Mouse (Mus musculus) megakaryocyte-erythroid progenitor cell, adult 5 weeks (primary cell): ENCODE measurements around the gene Cryzl1. TPM values are rescaled to one million over a fixed set of nuclear protein-coding genes. Genes with fewer than 3 reads are reported as not detected.

ENCODE experiments used
- polyA plus RNA-seq: library from polyadenylated mRNA; stranded (reverse); fragments of >175 nt; gene quantifications from 2 replicates; pipeline ENCODE4 v1.2.3, GENCODE M21; 2012

The Cryzl1 gene
- polyA plus RNA-seq = 3.3 and 4.7 TPM in 2 replicates

DNA sequence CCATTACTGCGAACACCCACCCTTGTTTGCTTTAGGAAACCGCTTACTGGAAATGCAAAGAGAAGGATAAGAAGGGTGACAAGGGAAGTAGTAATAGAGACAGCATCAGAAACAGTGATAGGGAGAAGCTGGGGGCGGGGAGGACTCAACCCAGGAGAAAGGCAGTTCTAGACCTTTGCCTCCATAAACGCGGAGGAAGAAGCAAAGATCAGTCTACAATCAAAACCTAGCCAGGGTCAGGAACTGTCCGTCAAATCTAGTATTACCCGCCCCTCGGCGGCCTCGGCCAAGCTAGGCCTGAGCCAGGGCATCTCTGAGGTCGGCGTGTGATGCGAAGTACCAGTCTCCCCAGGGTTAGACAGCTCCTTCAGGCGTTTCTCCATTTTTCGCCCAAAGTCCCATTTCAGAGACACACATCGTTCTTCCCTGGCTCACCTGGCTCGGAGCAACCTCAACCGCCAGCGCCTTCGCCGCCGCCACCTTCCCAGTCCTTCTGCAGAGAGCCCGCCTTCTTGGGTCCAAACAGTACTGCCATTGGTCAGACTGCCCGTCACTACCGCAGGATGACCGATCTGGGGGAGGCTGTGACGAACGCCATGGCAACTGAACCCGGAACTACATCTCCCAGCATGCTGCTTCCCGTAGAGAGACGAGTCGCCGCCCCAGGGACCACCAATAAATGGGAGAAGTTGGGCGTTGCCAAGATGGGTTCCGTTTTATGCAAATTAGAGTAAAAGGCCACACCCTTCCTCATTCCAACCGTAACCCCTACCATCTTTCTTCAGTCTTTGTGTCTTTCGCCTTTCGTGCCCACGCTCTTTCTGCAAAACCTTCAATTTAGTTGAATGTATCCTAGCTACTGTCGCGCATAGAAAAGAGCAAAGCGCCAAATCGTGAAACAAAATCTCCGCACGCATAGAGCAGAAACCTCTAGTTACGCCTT, at the start of gene Cryzl1:
Gene Cryzl1, minus strand, starts transcription at position 853 of the 943 bp plus-strand sequence.

DNA sequence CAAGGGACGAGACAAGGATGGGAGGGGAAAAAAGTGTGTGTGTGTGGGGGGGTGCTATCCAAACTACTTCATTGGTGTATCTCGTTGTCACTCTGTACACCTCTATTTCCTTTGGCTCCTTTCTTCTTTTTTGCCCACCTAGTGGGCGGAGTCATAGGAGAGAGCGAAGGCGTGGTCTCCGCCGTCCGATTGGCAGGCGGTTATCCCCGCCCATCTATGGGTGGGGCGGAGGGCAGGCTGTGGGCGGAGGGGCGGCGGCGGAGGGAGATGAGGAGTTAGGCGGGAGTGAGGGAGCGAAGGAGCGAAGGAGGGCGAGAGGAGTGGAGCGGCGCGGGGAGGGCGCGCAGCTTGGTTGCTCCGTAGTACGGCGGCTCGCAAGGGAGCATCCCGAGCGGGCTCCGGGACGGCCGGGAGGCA, 299 bp upstream of the Cryzl1 start, which contains the start of gene Itsn1:
Gene Itsn1, plus strand, starts transcription at position 216 of the 417 bp plus-strand sequence.

DNA sequence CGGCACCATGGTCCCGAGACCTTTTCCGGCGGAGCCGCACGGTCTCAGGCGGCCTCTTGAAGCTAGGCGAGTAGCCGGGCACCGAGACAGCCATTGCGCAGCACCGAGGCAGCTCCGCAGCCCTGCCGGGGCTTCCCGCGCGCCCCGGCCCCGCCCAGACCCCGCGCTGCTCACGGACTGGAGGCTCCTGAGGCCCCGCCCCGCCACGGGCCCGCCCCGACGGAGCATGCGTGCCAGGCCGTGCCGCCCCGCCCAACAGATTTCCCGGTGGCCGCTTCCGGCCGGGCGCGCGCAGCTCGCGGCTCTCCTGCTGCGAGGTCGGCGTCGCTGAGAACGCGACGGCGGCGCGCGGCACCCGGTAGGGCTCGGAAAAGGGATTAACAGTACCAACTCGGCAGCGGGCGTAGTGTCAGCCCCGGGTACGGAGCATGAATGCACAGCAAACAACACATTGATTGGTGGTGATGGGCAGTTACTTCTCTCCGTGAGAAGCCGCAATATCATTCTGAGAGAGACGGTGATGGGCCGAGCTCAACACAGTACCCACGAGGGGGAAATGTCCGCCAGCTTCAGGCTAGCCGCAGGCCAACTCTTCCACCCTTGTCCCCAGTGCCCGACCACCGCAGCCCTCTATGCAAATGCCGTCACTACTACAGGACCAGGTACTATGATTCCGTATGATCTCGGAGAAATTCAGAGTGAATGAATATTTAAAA, 40.0 kb downstream of the Cryzl1 start, which contains the start of gene Donson:
Gene Donson, minus strand, starts transcription at position 152 of the 716 bp plus-strand sequence.

DNA sequence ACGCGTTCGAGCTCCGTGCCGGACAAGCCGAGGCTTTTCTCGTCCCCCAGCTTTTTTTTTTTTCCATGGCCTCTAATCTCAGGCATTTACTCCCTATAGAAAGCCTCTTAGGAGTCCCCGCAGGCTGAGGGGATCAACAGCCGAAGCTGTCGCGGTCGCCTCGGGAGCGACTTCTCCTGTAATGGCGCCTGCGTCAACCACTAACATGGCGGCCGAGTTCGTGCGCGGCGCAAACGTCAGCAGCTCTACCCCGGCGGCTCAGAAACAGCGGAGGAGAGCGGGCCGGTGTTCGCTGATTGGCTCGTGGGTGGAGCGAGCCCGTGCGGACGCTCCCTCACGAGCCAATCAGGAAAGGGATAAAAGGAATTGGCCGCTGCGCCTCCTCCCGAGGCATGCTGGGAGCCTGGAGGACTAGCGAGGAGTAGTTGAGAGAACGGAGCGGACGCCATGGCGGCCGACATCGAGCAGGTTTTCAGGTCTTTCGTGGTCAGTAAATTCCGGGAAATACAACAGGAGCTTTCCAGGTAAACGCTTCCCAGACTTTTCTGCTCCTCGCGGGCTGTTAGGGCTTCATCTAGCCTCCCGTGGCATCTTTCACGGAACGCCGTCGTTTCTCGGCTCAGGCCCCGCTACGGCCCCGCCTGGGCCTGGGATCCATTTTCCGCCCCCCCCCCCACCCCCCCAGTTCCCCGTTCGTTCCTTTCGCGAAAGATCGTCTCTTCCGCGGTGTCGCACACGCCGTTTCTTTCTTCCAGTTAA, 81.1 kb downstream of the Cryzl1 start, which contains the start of gene Son:
Gene Son, plus strand, starts transcription at position 46 of the 759 bp plus-strand sequence.

DNA sequence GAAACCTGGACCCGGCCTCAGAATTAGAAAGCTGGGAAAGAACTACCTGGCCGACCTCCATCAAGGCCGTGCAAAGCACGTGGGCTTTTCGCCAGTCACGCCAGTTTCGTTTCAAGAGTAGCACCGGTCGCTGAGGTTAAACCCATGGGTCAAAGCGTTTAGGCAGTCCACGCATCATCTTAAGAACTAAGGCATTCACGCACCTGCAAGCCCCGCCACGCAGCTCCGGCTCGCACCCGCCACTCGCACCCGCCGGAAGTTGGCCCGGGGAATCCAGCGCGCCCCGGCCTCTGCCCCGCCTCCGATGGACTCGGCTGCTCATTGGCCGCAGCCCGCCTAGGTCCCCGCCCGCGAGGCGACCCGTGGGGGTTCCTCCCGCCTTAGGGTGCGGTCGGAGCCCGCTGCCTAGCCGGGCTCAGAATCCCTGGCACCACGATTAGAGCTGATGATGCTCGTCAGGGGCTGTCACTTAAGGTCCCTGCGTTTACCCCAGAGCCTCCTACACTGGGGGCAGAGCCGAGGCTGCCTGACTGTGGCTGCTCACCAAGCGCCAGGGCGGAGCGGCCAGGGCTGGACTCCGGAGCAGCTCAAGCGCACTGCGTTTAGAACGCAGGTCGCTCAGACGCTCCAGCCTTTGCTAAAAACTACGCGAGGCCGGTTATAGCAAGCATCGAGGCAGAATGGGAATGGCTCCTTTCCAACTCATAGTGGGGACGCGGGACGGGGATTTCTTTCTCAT, 81.9 kb downstream of the Cryzl1 start, which contains the start of gene Gart:
Gene Gart, minus strand, starts transcription at position 272 of the 739 bp plus-strand sequence.

Other genes with a start within 250 kb of the Cryzl1 start
- gene Ifnar1, start 243.7 kb downstream of the Cryzl1 start, polyA plus RNA-seq = 10.3 and 12.5 TPM in 2 replicates
- 10.7 and 19.2 TPM in 2 replicates for gene Ifngr2, start 181.9 kb downstream of the Cryzl1 start, polyA plus RNA-seq
- gene Tmem50b, start 131.2 kb downstream of the Cryzl1 start, polyA plus RNA-seq = 5.0 and 7.3 TPM in 2 replicates
- gene Dnajc28, start 109.9 kb downstream of the Cryzl1 start, polyA plus RNA-seq = 0.61 and 1.0 TPM in 2 replicates
- 371 and 412 TPM in 2 replicates for gene Gart, start 82.0 kb downstream of the Cryzl1 start, polyA plus RNA-seq
- 39.5 and 60.5 TPM in 2 replicates for gene Son, start 81.5 kb downstream of the Cryzl1 start, polyA plus RNA-seq
- 13.2 and 14.2 TPM in 2 replicates for gene Donson, start 40.2 kb downstream of the Cryzl1 start, polyA plus RNA-seq
- gene Itsn1, start 306 bp upstream of the Cryzl1 start, polyA plus RNA-seq = 11.6 and 23.0 TPM in 2 replicates